8 mouse cellular contexts compared by ENCODE assay signal in genomic region chr11:116198132-116198531, GRCm38 (mm10). TPM values are rescaled to one million over a fixed set of nuclear protein-coding genes. Genes with fewer than 3 reads are reported as not detected.
DNase-seq lines count a peak whose midpoint lies in the region; ATAC-seq and TF ChIP-seq lines count a peak whose summit lies in the region.

No protein-coding gene starts in this region.

- TF ChIP-seq CTCF in kidney, adult 2 months (conservative IDR thresholded peaks at IDR 0.05; ENCODE audit: insufficient read depth, insufficient read length, low read depth, low read length), result no peak
- no peak for TF ChIP-seq CTCF in bone marrow, adult 2 months (IDR thresholded peaks at IDR 0.05; ENCODE audit: control insufficient read depth, insufficient read depth, low read length)

- peak overlapping the region; percentile 69 for H3K4me2 ChIP-seq in hindbrain, embryonic 13.5 days
- peak overlapping the region; percentile 73 for H3K4me2 ChIP-seq in midbrain, embryonic 13.5 days (replicated peaks)

- no peaks in the 10 kb centered on the region; the same call in 1 of the 2 replicates for H3K36me3 ChIP-seq in kidney, adult 2 months (ENCODE audit: control insufficient read depth, insufficient read depth, low read length)
- peaks cover 19% of the 10 kb centered on the region for H3K36me3 ChIP-seq in hindbrain, embryonic 13.5 days
- peaks cover 22% of the 10 kb centered on the region for H3K36me3 ChIP-seq in midbrain, embryonic 13.5 days

- H3K27ac ChIP-seq in kidney, adult 2 months (ENCODE audit: insufficient read depth, low read depth, low read length), result peak overlapping the region; percentile 89
- peak overlapping the region; percentile 83 for H3K27ac ChIP-seq in bone marrow, adult 2 months (ENCODE audit: control insufficient read depth, insufficient read depth, low read depth, low read length, poor library complexity)
- H3K27ac ChIP-seq in hindbrain, embryonic 13.5 days, result peak overlapping the region; percentile 99
- H3K27ac ChIP-seq in midbrain, embryonic 13.5 days, result peak overlapping the region; percentile 98

- WGBS in kidney, adult 2 months, result 6% methylated on average over 13 of the region's 13 CpGs
- WGBS in bone marrow, adult 2 months, result 7% methylated on average over 13 of the region's 13 CpGs
- 26% methylated on average over 13 of the region's 13 CpGs for WGBS in hindbrain, embryonic 13.5 days
- WGBS in midbrain, embryonic 13.5 days, result 27% methylated on average over 13 of the region's 13 CpGs

- peak; percentile 28 for DNase-seq in kidney, adult 2 months
- DNase-seq in kidney, adult 18-20 months, result no peak
- no peak for DNase-seq in urinary bladder, postnatal 4 days (ENCODE audit: low spot score in 2 of 2)
- DNase-seq in right cerebral cortex, postnatal 14 days, result no peak
- DNase-seq in right cerebral cortex, postnatal 4 days, result no peak

- no peak for TF ChIP-seq POLR2A in kidney, adult 2 months (IDR thresholded peaks at IDR 0.05; ENCODE audit: low read depth, low read length)
- no peak for TF ChIP-seq POLR2A in bone marrow, adult 2 months (IDR thresholded peaks at IDR 0.05; ENCODE audit: borderline replicate concordance, control insufficient read depth, low read depth, low read length)

- H3K9ac ChIP-seq in hindbrain, embryonic 13.5 days, result peak overlapping the region; percentile 90
- peak overlapping the region; percentile 87 for H3K9ac ChIP-seq in midbrain, embryonic 13.5 days (replicated peaks)

- ATAC-seq in hindbrain, embryonic 13.5 days (ENCODE audit: low FRiP score), result peak; percentile 4; the same call in 1 of the 2 replicates
- no peak for ATAC-seq in midbrain, embryonic 13.5 days

- peak overlapping the region; percentile 76 for H3K4me3 ChIP-seq in kidney, adult 2 months (ENCODE audit: insufficient read depth, low read depth, low read length)
- H3K4me3 ChIP-seq in bone marrow, adult 2 months (replicated peaks; ENCODE audit: control insufficient read depth, low read depth, low read length), result peak overlapping the region; percentile 100
- H3K4me3 ChIP-seq in hindbrain, embryonic 13.5 days, result peak overlapping the region; percentile 71
- H3K4me3 ChIP-seq in midbrain, embryonic 13.5 days (replicated peaks), result peak overlapping the region; percentile 76

- H3K4me1 ChIP-seq in kidney, adult 2 months (ENCODE audit: control insufficient read depth, insufficient read depth, low read length), result peaks cover 11% of the 10 kb centered on the region; the same call in 1 of the 2 replicates
- peaks cover 1% of the 10 kb centered on the region for H3K4me1 ChIP-seq in bone marrow, adult 2 months (ENCODE audit: control insufficient read depth, insufficient read depth, low read length)
- peaks cover 35% of the 10 kb centered on the region for H3K4me1 ChIP-seq in hindbrain, embryonic 13.5 days (replicated peaks)
- H3K4me1 ChIP-seq in midbrain, embryonic 13.5 days (replicated peaks), result peaks cover 29% of the 10 kb centered on the region

- H3K9me3 ChIP-seq in hindbrain, embryonic 13.5 days, result no peaks in the 10 kb centered on the region
- H3K9me3 ChIP-seq in midbrain, embryonic 13.5 days, result no peaks in the 10 kb centered on the region

- H3K27me3 ChIP-seq in kidney, adult 2 months (replicated peaks; ENCODE audit: control insufficient read depth, insufficient read depth, low read length), result no peaks in the 10 kb centered on the region
- no peaks in the 10 kb centered on the region for H3K27me3 ChIP-seq in hindbrain, embryonic 13.5 days
- no peaks in the 10 kb centered on the region for H3K27me3 ChIP-seq in midbrain, embryonic 13.5 days

RNA-seq across cellular contexts. Expression of gene Ten1, which starts 0.5 kb away (rescaled TPM):
- 20.1 and 21.0 TPM in 2 replicates for polyA plus RNA-seq in kidney, adult 2 months (2012; rRNA removed)
- polyA plus RNA-seq in bone marrow, adult 2 months (2011; ENCODE audit: insufficient read depth, insufficient read length, low replicate concordance, missing spikeins), result 20.2 and 30.0 TPM in 2 replicates
- polyA plus RNA-seq in hindbrain, embryonic 13.5 days (2015; fragmentation: Nextera tagmentation; extraction: Ambion mirVana), result 87.7 and 91.7 TPM in 2 replicates
- polyA plus RNA-seq in midbrain, embryonic 13.5 days (2015; fragmentation: Nextera tagmentation; extraction: Ambion mirVana), result 78.4 and 88.2 TPM in 2 replicates

RNA-seq across cellular contexts. Expression of gene Acox1, which starts 0.7 kb away (rescaled TPM):
- 251 and 265 TPM in 2 replicates for polyA plus RNA-seq in kidney, adult 2 months (2012; rRNA removed)
- polyA plus RNA-seq in bone marrow, adult 2 months (2011; ENCODE audit: insufficient read depth, insufficient read length, low replicate concordance, missing spikeins), result 9.8 and 20.0 TPM in 2 replicates
- polyA plus RNA-seq in hindbrain, embryonic 13.5 days (2015; fragmentation: Nextera tagmentation; extraction: Ambion mirVana), result 53.2 and 54.6 TPM in 2 replicates
- polyA plus RNA-seq in midbrain, embryonic 13.5 days (2015; fragmentation: Nextera tagmentation; extraction: Ambion mirVana), result 50.3 and 51.0 TPM in 2 replicates

RNA-seq across cellular contexts. Expression of gene Fbf1, which starts 30.2 kb away (rescaled TPM):
- polyA plus RNA-seq in kidney, adult 2 months (2012; rRNA removed), result 24.0 TPM in 2 replicates
- polyA plus RNA-seq in bone marrow, adult 2 months (2011; ENCODE audit: insufficient read depth, insufficient read length, low replicate concordance, missing spikeins), result 10.8 and 16.1 TPM in 2 replicates
- 64.4 and 69.5 TPM in 2 replicates for polyA plus RNA-seq in hindbrain, embryonic 13.5 days (2015; fragmentation: Nextera tagmentation; extraction: Ambion mirVana)
- 69.1 and 76.5 TPM in 2 replicates for polyA plus RNA-seq in midbrain, embryonic 13.5 days (2015; fragmentation: Nextera tagmentation; extraction: Ambion mirVana)

RNA-seq across cellular contexts. Expression of gene Evpl, which starts 39.7 kb away (rescaled TPM):
- 6.8 and 7.1 TPM in 2 replicates for polyA plus RNA-seq in kidney, adult 2 months (2012; rRNA removed)
- polyA plus RNA-seq in bone marrow, adult 2 months (2011; ENCODE audit: insufficient read depth, insufficient read length, low replicate concordance, missing spikeins), result 0.30 TPM in 1 of 2 replicates, not detected in the other
- polyA plus RNA-seq in hindbrain, embryonic 13.5 days (2015; fragmentation: Nextera tagmentation; extraction: Ambion mirVana), result 0.35 and 0.43 TPM in 2 replicates
- 0.28 and 0.30 TPM in 2 replicates for polyA plus RNA-seq in midbrain, embryonic 13.5 days (2015; fragmentation: Nextera tagmentation; extraction: Ambion mirVana)

RNA-seq across cellular contexts. Expression of gene Mrpl38, which starts 59.5 kb away (rescaled TPM):
- 69.9 and 70.7 TPM in 2 replicates for polyA plus RNA-seq in kidney, adult 2 months (2012; rRNA removed)
- 28.0 and 38.3 TPM in 2 replicates for polyA plus RNA-seq in bone marrow, adult 2 months (2011; ENCODE audit: insufficient read depth, insufficient read length, low replicate concordance, missing spikeins)
- 76.4 and 78.2 TPM in 2 replicates for polyA plus RNA-seq in hindbrain, embryonic 13.5 days (2015; fragmentation: Nextera tagmentation; extraction: Ambion mirVana)
- polyA plus RNA-seq in midbrain, embryonic 13.5 days (2015; fragmentation: Nextera tagmentation; extraction: Ambion mirVana), result 76.2 and 78.3 TPM in 2 replicates
